Mouse (Mus musculus): ENCODE results near the gene Tap1. TPM values are rescaled to one million over a fixed set of nuclear protein-coding genes. Genes with fewer than 3 reads are reported as not detected.

Gene Tap1
- total and polyA plus RNA-seq, 3 experiments, result 30.7 to 46.6 TPM; not detected in 1

DNA sequence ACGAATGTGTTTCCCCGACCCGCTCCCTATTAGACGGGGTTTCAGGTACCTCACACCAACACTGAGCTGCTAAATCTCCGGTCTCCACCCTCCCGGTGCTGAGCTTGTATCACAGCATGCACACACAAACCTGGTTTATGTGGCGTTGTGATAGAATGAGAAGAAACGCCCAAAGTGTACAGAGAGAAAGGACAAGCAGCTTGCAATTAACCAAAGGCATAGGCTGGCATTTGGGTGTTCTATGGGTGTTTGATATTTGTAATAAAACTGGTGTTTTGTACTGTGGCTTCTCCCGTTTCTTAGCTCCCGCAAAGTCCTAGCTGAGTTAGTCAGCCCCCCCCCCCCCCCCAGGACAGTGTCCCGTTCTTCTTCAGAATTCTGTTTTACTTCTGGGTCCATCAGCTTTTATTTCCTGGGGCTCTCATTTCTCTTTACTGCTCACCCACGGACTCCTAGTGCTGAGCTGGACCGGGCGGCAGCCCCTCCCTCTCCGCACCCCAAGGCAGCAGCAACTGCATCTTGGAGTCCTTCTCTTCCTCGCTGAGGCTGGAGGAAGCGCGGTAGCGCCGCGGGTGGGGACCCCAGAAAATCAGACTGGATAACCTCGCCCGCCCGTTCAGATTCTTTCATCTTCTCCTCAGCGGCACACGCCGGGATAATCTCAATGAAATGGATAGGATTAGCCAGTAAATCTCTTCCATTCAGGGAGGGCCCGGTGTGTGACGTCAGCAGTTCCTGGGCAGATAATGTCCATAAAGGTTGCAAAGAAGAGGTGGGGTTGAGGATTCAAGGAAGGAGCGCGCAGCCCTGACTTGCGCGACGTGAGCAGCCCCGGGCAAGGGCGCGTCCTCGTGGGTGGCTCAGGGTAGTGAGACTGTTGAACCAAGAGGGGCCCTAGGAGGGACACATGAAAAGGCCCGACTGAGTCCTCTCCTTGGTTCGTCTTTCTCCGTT, 9.9 kb downstream of the Tap1 start, which contains the start of gene Psmb8:
TSS of gene Psmb8 (plus strand) at position 781 of the 954 bp plus-strand sequence.
- Histone ChIP-seq H3K4me1 (ENCODE audit: control insufficient read depth in 1 of 2, insufficient read depth in 2 of 2, low read length in 2 of 2) (peaks cover 11 to 14% of the 10 kb centered on the region in 2 experiments), H3K27ac (ENCODE audit: control insufficient read depth, low read depth, low read length) (peak within 1 kb of the TSS; percentile 87), H3K36me3 (ENCODE audit: control insufficient read depth in 1 of 2, insufficient read depth in 2 of 2, low read length in 2 of 2) (peaks cover 0 to 5% of the 10 kb centered on the region in 2 experiments; a peak in 1 of 4 replicates), H3K9me3 (replicated peaks; ENCODE audit: insufficient read depth, low read length) (no peaks in the 10 kb centered on the region), H3K27me3 (ENCODE audit: control insufficient read depth in 1 of 2, insufficient read depth in 2 of 2, low read length in 2 of 2) (no peaks in the 10 kb centered on the region), H3K4me3 (ENCODE audit: control insufficient read depth in 1 of 2, insufficient read depth in 1 of 2, low read depth in 2 of 2, low read length in 2 of 2) (peak within 1 kb of the TSS; percentile 67 to 93), H3K79me2 (ENCODE audit: control insufficient read depth, insufficient read depth, low read length, poor library complexity) (peaks cover 15% of the 10 kb centered on the region), H3K9ac (ENCODE audit: control insufficient read depth, low read depth, low read length, poor library complexity, severe bottlenecking) (peak within 1 kb of the TSS; percentile 88)
- DNase-seq (ENCODE audit: low read depth, low spot score), result peak; percentile 97
- TF ChIP-seq UBTF (IDR thresholded peaks at IDR 0.05; ENCODE audit: borderline replicate concordance, insufficient read depth, low read depth, low read length), result no peak
- TF ChIP-seq KAT2A (conservative IDR thresholded peaks at IDR 0.05; ENCODE audit: low read depth, low read length), result no peak
- TF ChIP-seq MYC (IDR thresholded peaks at IDR 0.05; ENCODE audit: low read depth, low read length), result 0 out of 2 replicates have a peak, but pooled peaks have one; percentile 50
- TF ChIP-seq BHLHE40 (IDR thresholded peaks at IDR 0.05; ENCODE audit: borderline replicate concordance, low read depth, low read length), result peak; percentile 52
- TF ChIP-seq NRF1 (IDR thresholded peaks at IDR 0.05; ENCODE audit: insufficient read depth, low read depth, low read length, poor library complexity, severe bottlenecking), result peak; percentile 59; the same call in 1 of the 2 replicates
- TF ChIP-seq POLR2AphosphoS2 (IDR thresholded peaks at IDR 0.05; ENCODE audit: low read length), result no peak
- TF ChIP-seq ZC3H11A (IDR thresholded peaks at IDR 0.05; ENCODE audit: low read depth, low read length), result no peak
- no peak for TF ChIP-seq E2F4 (IDR thresholded peaks at IDR 0.05; ENCODE audit: borderline replicate concordance, low read depth, low read length)
- no peak for TF ChIP-seq CHD1 (IDR thresholded peaks at IDR 0.05; ENCODE audit: low read depth, low read length)
- peak; percentile 60 for TF ChIP-seq HCFC1 (IDR thresholded peaks at IDR 0.05; ENCODE audit: low read depth, low read length)
- TF ChIP-seq ZMIZ1 (IDR thresholded peaks at IDR 0.05; ENCODE audit: low read depth, low read length), result peak; percentile 88
- TF ChIP-seq ZKSCAN1 (IDR thresholded peaks at IDR 0.05; ENCODE audit: low read depth, low read length), result no peak
- TF ChIP-seq MEF2A (IDR thresholded peaks at IDR 0.05; ENCODE audit: extremely low read depth, insufficient replicate concordance, low read depth, low read length, poor library complexity, severe bottlenecking), result no peak
- TF ChIP-seq RCOR1 (IDR thresholded peaks at IDR 0.05; ENCODE audit: low read depth, low read length), result no peak
- peak; percentile 58; the same call in 1 of the 2 replicates for TF ChIP-seq MXI1 (IDR thresholded peaks at IDR 0.05; ENCODE audit: low read depth, low read length)
- peak; percentile 10 for TF ChIP-seq NELFE (IDR thresholded peaks at IDR 0.05; ENCODE audit: low read depth, low read length)
- no peak for TF ChIP-seq GABPA (IDR thresholded peaks at IDR 0.05; ENCODE audit: low read depth, low read length)
- peak in 1 of 2 experiments; percentile 58; a peak in 1 of 4 replicates for TF ChIP-seq POLR2A (IDR thresholded peaks at IDR 0.05; ENCODE audit: control insufficient read depth in 1 of 2, insufficient read depth in 1 of 2, low read depth in 1 of 2, low read length in 2 of 2, poor library complexity in 1 of 2)
- TF ChIP-seq ETS1 (IDR thresholded peaks at IDR 0.05; ENCODE audit: low read depth, low read length), result peak; percentile 41; the same call in 1 of the 2 replicates
- TF ChIP-seq SIN3A (IDR thresholded peaks at IDR 0.05; ENCODE audit: low read length), result no peak
- TF ChIP-seq MYB (IDR thresholded peaks at IDR 0.05; ENCODE audit: low read depth, low read length), result no peak
- peak; percentile 91 for TF ChIP-seq CHD2 (IDR thresholded peaks at IDR 0.05; ENCODE audit: low read length)
- TF ChIP-seq CTCF (IDR thresholded peaks at IDR 0.05 in 2 of 3, conservative IDR thresholded peaks at IDR 0.05 in 1 of 3; ENCODE audit: control insufficient read depth in 1 of 3, insufficient read depth in 1 of 3, low read depth in 2 of 3, low read length in 3 of 3, poor library complexity in 1 of 3, severe bottlenecking in 1 of 3), result no peak
- no peak for TF ChIP-seq RAD21 (IDR thresholded peaks at IDR 0.05; ENCODE audit: low read depth, low read length)
- peak; percentile 18; the same call in 1 of the 2 replicates for TF ChIP-seq GATA1 (IDR thresholded peaks at IDR 0.05; ENCODE audit: low read depth, low read length)
- TF ChIP-seq ZNF384 (IDR thresholded peaks at IDR 0.05; ENCODE audit: low read depth, low read length), result no peak
- no peak for TF ChIP-seq USF2 (IDR thresholded peaks at IDR 0.05; ENCODE audit: borderline replicate concordance in 1 of 2, insufficient read depth in 1 of 2, low read depth in 1 of 2, low read length in 2 of 2)
- 0 out of 2 replicates have a peak, but pooled peaks have one; percentile 8 for TF ChIP-seq TCF12 (IDR thresholded peaks at IDR 0.05; ENCODE audit: low read depth, low read length)
- TF ChIP-seq USF1 (IDR thresholded peaks at IDR 0.05; ENCODE audit: low read depth, low read length), result no peak
- TF ChIP-seq MAZ (IDR thresholded peaks at IDR 0.05; ENCODE audit: low read depth, low read length), result no peak
- TF ChIP-seq JUND (IDR thresholded peaks at IDR 0.05; ENCODE audit: low read depth, low read length), result 0 out of 2 replicates have a peak, but pooled peaks have one; percentile 48
- TF ChIP-seq TBP (IDR thresholded peaks at IDR 0.05; ENCODE audit: low read depth, low read length), result peak; percentile 71
- no peak; the same call in 1 of the 2 replicates for TF ChIP-seq ELF1 (IDR thresholded peaks at IDR 0.05; ENCODE audit: low read depth, low read length)
- no peak for TF ChIP-seq SMC3 (IDR thresholded peaks at IDR 0.05; ENCODE audit: low read depth, low read length)
